Mouse (Mus musculus): Measurements from ENCODE around the gene Tln1.
A peak's percentile ranks its signal among the peaks of the same experiment; 100 is the strongest.

Tln1 gene

GRCm38 (mm10) chr4:43547160-43547559, 15.3 kb downstream of the Tln1 start:
- no peak for DNase-seq (ENCODE audit: low spot score)

- no peak for DNase-seq (ENCODE audit: low spot score)
Observed at GRCm38 (mm10) chr4:43546375-43547047, 16.0 kb downstream of the Tln1 start.

DNA sequence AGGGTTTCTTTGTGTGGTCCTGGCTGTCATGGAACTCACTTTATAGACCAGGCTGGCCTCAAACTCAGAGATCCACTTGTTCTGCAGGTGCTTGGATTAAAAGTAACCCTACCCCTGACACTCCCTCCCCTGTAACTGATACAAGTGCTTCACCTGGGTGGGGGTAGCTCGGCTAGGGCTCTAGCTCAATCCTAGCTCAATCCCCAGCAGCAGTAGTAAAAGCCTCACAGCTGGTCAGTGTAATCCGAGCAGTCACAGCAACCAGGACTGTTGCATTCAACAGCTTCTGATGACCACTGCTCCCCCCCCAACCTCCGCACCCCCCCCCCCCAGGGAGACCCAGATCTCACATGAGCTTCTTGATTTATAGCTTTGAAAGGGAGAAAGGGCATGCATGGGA, 20.4 kb downstream of the Tln1 start:
- DNase-seq (ENCODE audit: low spot score) = no peak

GRCm38 (mm10) chr4:43536031-43536430, 26.5 kb downstream of the Tln1 start:
- DNase-seq (ENCODE audit: low spot score) = no peak

DNA sequence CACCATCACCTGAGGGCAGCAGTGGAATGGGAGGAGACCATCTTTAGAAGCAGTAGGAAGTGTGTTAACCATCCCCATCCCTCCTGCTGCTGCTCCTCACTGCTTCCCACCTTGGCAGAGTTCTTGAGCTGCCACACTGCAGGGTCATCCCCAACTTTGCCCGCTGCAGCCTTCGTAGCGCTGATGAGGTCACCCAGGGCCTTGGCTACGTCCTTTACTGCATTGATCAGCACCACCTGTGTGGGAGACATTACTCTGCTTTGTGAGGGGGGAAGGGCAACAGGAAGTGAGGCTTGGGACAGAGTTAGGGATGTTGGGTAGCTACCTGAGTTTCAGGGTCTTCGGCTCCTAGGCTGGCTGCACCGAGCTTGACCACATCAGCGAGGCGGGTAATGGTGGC, 26.9 kb downstream of the Tln1 start:
- no peak for DNase-seq (ENCODE audit: low spot score)

GRCm38 (mm10) chr4:43533270-43533669, 29.2 kb downstream of the Tln1 start:
- DNase-seq (ENCODE audit: low spot score) = no peak

DNA sequence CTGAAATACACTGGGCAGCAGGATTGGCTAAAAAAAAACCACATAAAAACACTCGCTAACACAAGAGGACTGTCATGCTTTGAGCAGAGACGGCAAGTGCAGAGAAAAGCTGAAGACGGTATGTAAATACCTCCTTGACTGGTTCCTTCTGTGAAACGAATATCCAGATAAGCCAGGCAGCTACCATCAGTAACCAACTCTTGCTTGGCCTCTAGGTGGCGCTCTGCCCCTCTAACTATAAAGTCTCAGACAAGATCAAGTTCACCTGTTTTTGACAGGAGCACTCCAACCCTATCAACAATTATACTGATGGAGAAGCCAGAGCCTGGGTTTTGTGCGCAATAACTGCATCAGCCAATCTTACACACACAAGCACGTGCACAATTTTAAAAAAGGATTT, 31.9 kb downstream of the Tln1 start:
- DNase-seq (ENCODE audit: low spot score) = peak; percentile 69

DNA sequence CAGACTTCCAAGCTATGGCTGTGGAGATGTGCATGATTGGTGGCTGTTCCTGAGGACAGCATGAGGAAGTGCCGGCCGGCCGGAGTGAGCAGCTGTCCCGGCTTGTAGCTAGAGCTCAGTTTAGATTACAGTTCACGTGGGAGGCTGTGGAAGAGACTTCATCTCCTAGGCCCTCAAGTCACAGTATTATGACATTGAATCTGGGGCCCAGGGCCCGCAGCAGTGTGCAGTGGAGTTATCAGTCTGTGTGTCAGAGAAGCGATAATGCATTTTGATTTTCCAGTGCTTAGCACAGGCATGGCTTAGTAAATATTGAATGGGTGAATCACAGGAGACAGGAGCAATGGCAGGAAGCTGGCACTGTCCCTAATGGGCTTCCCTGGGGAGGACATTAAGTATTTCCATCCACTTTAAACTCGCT, 32.4 kb downstream of the Tln1 start:
- DNase-seq (ENCODE audit: low spot score) = no peak

- no peak for DNase-seq (ENCODE audit: low spot score)
Observed at GRCm38 (mm10) chr4:43528487-43528886, 34.0 kb downstream of the Tln1 start.

DNA sequence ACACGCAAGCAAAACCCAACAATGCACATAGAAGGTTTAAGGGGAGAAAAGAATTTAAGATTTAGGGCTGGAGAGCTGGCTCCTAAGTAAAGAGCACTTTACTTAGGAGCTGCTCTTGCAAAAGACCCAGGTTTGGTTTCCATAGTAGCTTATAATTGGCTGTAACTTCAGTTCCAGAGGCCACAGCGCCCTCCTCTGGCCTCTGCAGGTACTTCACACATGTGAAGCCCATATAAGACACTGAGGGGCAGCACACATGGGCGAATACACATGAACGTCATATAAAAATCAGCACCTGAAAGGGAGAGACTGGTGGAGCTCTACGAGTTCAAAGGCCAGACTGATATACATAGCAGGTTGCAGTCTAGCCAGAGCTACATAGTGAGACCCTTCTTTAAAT, 34.6 kb downstream of the Tln1 start:
- DNase-seq (ENCODE audit: low spot score) = no peak

DNA sequence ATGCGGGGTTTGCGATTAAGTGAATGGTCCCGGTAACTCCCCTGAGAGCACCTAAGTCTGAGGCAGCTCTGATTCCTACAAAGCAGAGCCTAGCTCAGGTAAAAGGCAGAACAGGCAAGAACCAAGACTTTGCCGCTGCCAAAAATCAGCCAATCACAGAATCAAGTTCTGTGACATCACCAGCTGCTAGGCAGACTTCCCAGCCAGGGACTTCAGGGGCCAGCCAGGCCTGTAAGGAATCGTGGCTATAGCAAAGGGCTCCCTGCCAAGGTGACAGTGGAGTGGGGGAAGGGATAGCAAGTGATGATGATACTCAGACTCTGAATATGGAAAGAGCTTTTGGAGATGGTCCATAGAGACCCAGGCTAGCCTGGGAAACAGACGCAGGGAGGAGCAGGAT, 42.5 kb downstream of the Tln1 start:
- DNase-seq (ENCODE audit: low spot score) = peak; percentile 88

- DNase-seq (ENCODE audit: low spot score) = no peak
Observed at GRCm38 (mm10) chr4:43519551-43519950, 42.9 kb downstream of the Tln1 start.

- DNase-seq (ENCODE audit: low spot score) = no peak
Observed at GRCm38 (mm10) chr4:43515764-43516708, 46.5 kb downstream of the Tln1 start.

DNA sequence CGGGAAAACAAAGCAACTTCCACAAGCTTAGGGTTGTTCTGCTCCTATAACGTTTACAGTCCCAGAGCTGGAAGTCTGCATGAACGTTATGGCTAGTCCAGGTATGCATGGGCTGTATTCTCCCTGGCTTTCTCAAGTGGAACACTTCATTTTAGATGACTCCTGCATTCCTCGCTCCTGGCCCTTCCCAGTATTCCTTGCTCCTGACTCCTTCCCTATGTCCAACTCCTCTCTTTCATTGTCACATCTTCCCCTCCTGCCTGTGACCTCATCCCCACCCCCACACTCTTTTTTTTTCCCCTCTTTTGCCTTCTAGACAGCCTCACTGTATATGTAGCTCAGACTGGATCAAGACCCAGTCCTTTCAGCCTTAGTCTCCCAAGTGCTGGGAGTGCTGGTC, 48.7 kb downstream of the Tln1 start:
- no peak for DNase-seq (ENCODE audit: low spot score)

DNA sequence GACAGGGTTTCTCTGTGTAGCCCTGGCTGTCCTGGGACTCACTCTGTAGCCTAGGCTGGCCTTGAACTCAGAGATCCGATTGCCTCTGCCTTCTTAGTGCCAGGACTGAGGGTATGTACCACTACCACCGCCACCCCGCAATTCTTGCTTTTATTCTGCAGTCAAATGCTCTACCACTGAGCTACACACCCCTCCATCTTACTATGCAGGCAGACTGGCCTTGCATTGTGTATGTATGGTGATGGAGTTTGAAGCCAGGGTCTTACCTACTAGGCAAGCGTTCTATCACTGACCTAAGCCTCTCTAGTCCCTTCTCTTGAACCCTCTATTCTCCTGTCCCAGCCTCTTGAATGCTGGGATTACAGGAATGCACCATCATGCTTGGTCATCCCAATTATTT, 49.2 kb downstream of the Tln1 start:
- DNase-seq (ENCODE audit: low spot score) = no peak

- DNase-seq (ENCODE audit: low spot score) = no peak
Observed at GRCm38 (mm10) chr4:43512653-43513052, 49.8 kb downstream of the Tln1 start.

DNA sequence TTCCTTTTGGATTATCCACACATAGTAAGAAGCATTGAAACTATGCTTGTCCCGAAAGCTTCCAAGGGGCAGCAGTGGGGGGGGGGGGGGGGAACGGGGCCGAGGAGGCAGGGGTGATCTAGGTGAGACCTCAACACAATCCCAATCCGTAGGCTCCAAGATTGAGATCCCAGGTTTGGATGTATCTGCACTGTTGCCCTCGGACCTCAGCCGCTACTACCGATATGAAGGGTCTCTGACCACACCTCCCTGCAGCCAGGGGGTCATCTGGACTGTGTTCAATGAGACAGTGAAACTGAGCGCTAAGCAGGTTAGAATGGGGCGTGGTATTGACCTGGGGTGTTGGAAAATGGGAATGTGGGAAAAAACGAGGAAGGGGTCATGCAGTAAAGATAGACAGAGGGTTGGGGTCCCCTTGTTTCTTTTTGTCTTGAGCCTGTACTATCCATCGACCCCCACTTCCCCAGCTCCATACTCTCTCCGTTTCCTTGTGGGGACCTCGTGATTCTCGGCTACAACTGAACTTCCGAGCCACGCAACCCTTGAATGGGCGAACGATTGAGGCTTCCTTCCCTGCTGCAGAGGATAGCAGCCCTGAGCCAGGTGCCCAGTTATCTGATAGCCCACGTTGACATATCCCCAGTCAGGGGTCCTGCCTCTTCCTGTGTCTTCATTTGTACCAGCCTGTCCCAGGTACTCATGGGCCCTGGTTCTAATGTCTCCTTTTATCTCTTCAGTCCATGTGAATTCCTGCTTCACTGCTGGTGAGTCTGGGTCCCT, 50.6 kb downstream of the Tln1 start:
- DNase-seq (ENCODE audit: low spot score) = no peak

DNA sequence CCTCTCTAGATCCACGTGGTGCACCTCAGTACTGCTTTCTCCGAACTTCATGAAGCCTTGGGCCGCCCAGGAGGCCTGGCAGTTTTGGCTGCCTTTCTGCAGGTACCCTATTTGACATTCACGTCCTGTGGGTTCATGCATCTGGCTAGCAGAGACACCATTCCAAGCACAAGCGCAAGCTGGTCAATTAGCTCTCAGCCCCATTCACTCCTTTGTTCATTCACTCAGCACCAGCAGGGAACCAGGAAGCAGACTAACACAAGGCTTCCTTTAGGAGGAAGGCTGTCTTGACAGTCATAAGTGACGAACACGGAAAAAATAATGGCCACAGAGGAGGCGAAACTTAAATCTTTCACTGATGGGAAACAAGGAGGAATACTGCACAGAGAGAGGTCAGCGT, 53.4 kb downstream of the Tln1 start:
- no peak for DNase-seq (ENCODE audit: low spot score)

- DNase-seq (ENCODE audit: low spot score) = no peak
Observed at GRCm38 (mm10) chr4:43508666-43508997, 53.9 kb downstream of the Tln1 start.

DNA sequence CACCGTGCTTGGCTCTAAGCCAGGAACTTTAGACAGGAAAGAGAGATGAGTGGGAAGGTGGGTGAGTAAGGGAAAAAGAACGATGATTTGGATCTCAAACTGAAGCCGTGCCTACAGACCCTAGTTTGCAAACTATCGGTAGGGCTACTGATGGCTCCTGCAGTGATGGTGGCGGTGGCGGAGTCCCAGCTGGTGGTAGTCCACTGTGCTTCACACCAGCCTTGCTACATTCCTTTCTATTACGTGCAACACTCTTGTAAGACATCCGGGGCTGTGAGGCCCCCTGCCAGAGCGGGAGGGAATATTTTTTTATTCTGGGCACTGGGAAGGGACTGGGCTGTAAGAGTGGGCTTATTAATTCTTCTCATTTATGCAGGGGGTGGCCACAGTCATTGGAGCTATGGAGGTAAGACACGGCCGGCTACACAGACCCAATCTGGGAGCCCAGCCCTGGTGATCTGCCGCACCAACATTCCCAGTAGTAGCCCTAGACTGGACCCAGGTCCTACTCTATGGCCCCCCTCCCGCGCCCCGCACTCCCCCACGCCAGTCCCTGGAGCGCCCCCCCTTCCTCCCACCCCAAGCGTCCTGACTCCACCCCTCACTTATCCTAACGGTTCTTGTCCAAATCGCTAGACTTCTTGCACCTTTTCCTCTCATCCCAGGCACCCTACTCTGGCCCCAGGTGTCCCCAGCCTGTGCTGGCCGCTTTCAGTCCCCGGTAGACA, 54.4 kb downstream of the Tln1 start:
- DNase-seq (ENCODE audit: low spot score) = no peak

- peak; percentile 28 for DNase-seq (ENCODE audit: low spot score)
Observed at GRCm38 (mm10) chr4:43506536-43507185, 55.8 kb downstream of the Tln1 start, which contains the start of gene Car9. Gene Car9, plus strand, starts transcription at chr4:43506966.

Data from adipocyte (in vitro differentiated cells).